Mouse (Mus musculus) neural tube, embryonic 10.5 days (tissue): ENCODE results near the gene Tmem256.

ENCODE experiments used
- DNase-seq: peaks from one replicate; pipeline ENCODE4 v3.0.0-alpha.2; 2017; ENCODE audit warnings: low spot score; ENCODE audit errors: extremely low spot score

Tmem256 gene

DNA sequence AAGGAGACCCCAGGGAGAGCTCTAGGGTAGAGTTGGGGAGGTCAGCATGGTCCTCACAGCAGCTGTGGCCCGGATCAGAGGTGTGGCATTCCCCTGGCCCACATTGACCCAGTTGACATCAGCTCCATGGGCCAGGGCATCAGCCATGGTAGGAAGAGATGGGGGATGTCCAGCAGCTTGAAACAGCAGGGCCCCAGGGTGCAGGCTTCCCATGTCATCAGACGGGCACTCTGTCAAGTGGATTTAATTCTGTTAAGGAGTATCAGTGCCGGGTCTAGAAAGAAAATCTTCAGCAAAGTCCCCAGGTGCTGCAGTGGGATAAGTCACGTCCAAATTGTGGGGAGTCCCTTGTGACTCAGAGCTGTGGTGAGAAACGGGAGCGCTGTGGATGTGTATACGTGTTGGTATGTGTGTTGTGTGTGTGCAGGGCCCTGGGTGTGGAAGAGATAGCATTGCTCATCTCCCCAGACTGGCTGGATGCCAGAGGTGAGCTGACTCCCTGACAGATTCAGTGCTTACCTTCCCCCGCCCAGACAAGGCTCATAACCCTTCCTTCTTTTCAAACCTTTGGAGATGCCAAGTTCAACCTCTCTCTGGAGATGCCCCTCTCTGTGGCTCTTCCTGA lies 45.3 kb downstream of the Tmem256 start:
- no peak for DNase-seq

DNA sequence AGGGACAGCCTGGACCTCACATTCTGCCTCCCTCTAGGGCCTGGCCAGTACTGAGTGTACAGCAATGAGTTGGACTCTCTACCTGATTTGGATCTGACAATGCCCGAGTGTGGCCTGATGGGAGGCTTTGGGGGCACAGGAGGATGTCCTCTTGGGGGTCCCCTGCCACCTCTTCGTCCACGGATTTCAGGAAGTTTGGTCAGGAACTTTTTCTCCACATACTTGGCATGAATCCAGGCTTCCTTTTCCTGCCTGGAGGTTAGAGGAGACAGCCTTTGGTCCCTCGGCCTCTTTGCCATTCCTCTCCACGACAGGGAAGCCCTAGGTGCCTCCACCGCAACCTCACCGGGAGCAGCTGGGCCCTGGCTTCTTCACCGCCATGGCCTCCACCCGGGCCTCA lies 45.9 kb downstream of the Tmem256 start:
- DNase-seq, result no peak

DNA sequence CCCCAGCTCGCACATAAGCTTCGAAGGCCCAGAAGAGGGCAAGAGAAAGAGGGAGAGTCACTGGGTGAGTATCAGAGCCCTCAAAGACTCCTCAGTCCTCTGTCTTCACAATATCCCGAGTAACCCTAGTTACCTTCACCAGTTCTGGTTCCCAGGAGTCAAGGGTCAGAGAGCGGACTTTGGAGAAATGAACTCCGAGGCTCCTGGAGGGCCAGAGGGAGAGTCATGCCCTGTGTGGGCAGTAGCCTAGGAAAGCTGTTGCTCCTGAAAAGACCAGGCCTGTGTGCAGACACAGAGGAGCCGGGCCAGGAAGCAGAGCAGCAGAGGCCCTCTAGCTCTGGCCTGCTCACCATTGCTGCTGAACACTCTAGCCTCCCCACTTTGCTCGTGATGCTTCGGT lies 46.3 kb downstream of the Tmem256 start:
- DNase-seq, result no peak

DNA sequence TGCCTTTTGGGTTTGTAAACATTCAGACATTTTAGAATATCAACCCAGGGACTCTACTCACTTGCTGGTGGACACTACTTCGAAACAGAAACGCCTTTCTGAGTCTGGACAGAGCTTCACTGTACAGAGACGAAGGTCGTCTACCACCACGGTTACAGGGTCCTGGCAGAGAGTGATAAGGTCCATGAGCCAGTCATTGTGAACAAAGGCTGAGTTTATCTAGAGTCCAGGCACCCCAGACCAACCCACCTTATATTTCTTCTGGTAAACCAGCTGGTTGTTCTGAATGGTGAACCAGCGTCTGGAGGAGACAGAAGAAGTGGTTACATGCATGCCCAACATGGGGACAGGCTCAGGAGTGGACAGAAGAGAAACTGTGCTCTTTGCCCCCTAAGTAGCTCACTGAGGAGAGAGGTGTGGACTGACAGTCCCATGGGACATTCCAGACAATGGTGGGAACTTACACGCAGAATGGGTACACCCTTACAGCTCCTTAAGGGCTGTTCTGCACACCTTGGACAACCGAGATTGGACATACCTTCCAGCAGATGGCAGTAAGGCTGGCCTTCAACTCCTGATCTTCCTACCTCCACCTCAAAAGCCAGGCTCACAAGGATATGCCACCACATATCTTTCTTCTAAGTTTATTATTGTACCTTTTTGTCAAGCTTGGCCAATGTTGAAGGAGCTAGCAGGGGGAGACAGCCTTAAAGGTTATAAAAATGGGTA lies 48.8 kb downstream of the Tmem256 start:
- DNase-seq, result no peak
